Mouse (Mus musculus) gastrocnemius, adult 2 months (tissue): Measurements from ENCODE around the gene Cntnap2. TPM values are rescaled to one million over a fixed set of nuclear protein-coding genes. Genes with fewer than 3 reads are reported as not detected.

Experiments used
- DNase-seq: peaks from one replicate; pipeline ENCODE4 v3.0.0; 2022
- H3K27ac ChIP-seq: fragments of 200-600 bp; 2 replicates; pipeline ENCODE4 v1.8.1; 2022; ENCODE audit warnings: mild to moderate bottlenecking
- H3K4me3 ChIP-seq: fragments of 200-600 bp; 2 replicates; pipeline ENCODE4 v1.8.1; 2022; ENCODE audit warnings: mild to moderate bottlenecking, moderate library complexity
- CTCF ChIP-seq: fragments of 200-600 bp; IDR thresholded peaks from 2 replicates; pipeline ENCODE4 v1.8.1; 2022; ENCODE audit warnings: antibody characterized with exemption, mild to moderate bottlenecking, moderate library complexity
- intact Hi-C: fragments of 180-260 bp; cut with DNase I; formaldehyde crosslinking; loops from one replicate; pipeline ENCODE4 v1.15.1; 2025
- total RNA-seq, 2 experiments: library from RNA; stranded (reverse); gene quantifications; 2 replicates each; pipeline ENCODE4 v1.2.3; 2021

Gene Cntnap2
- total RNA-seq, 2 experiments from 2014 or later, result 4.8 to 5.7 TPM

DNA sequence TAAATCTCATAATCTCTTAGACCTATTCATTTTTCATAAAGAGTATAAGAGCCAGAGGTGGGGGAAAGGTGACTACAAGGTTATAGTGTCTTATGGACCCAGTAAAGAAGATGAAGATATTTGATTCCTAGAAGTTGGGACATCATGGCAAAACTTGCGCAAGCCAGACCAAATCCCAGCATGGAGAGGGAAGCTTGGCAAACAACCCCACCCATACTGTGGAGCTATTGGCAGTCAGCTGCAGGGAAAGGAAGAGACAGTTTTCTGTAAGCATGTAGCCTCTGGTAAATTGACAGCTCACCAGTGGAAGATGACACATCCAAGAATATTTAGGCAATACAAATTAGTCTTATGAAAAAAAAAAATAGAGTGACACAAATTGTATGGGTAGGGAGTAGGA, 931.9 kb downstream of the Cntnap2 start:
- TF ChIP-seq CTCF, result no peak
- Histone ChIP-seq H3K27ac (no peak overlapping the region), H3K4me3 (no peak overlapping the region)
- DNase-seq, result no peak
- intact Hi-C loops, result no loop called here

DNA sequence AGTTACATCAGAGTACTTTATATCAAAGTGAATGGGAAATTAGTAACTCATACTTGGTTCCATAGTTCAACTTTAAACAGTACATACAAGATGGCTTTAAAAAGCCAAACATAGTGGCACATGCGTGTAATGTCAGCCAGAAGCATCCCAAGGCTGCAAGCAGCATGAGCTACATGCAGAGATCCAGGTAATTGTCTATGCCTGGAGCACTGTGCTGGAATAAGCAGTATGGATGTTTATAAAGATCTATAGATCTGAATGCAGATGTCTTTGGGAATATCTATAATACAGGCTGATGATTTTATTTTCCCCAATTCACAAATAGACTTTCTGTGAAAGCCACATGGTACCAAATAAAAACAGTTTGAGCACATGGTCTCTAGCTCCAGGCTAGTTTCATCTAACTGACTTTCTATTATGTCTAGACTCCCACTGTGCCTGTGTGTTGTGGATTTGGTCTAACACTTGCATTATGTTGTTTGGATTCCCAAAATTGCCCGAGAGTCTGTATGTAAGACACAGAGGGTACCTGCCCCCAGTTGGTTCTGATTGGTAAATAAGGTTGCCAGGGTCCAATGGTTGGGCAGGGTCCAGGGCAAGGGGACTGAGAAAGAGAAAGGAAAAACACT, 963.5 kb downstream of the Cntnap2 start:
- Histone ChIP-seq H3K4me3 (no peak overlapping the region), H3K27ac (no peak overlapping the region)
- TF ChIP-seq CTCF, result no peak
- intact Hi-C loops, result no loop called here
- DNase-seq, result no peak

DNA sequence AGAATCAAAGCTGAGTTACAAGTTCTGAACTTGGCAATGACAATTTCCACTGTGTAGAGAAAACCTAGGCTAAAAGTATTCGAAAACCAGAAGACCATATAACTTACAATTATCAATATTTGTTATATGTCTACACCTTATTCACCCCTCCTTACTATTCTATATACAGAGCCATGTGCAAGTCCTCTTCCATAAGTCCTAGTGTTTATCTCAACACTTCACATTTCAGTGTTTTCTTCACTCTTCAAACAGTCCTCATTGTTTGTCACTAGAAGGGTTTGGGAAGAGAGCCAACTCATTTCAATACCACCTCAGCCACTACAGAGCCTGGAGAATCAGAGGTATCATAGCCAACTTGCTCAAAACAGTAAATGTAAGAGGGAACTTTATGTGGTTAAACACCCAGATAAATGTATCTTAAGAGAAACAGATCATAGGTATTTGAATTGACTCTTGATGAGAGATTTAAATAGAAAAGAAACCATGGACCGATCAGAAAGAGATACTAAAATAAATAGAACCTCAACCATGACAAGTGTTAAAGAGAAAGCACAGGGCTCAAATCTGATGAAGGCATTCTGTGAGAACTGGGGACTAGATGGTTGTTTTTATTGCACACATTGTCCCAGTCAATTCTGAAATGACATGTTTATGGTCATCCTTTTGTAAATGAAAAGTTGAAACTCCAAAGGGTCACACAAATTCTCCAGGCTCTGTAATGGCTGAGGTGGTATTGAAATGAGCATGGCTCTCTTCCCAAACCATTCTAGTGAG, 972.9 kb downstream of the Cntnap2 start:
- TF ChIP-seq CTCF, result no peak
- no peak overlapping the region for H3K27ac ChIP-seq
- intact Hi-C loops, result no loop called here
- DNase-seq, result no peak
- H3K4me3 ChIP-seq, result no peak overlapping the region

DNA sequence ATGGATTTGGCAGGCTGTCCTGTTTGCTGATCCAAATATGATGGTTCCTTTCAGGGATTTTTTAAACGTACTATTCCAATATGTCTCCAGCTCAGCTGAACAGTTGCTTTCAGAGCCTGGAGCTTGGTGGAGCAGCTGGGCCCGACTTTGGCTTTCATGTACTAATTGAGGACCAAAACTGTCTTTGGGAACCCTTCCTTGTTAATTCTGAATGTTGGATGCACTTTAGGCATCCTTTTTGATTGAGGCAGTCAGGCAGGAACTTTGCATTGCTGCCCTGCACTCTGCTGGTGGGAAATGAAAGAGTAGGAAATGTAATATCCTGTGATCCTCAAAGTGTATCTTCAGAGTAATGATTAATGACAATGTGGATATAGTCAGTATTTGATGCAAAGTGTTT, 974.0 kb downstream of the Cntnap2 start:
- intact Hi-C loops, result no loop called here
- Histone ChIP-seq H3K27ac (no peak overlapping the region), H3K4me3 (no peak overlapping the region)
- no peak for TF ChIP-seq CTCF
- no peak for DNase-seq

DNA sequence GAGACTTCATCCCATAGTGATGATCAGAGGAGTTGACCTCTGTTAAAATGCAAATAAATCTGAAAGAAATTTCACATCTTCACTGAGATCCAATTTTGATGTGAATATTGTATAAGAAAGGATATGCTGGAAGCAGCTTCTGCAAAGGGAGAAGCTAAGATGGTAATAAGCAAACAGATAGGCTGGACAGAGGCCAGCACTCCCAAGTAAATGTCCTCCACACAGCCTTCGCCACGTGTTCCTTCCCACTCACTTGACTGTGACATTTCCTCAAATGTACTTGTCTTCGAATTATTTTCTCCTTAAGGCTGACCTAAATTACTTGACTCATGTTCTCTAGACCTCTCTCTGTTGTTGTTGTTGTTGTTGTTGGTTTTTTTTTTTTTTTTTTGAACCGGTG, 981.5 kb downstream of the Cntnap2 start:
- Histone ChIP-seq H3K4me3 (no peak overlapping the region), H3K27ac (no peak overlapping the region)
- intact Hi-C loops, result no loop called here
- DNase-seq, result no peak
- TF ChIP-seq CTCF, result no peak

DNA sequence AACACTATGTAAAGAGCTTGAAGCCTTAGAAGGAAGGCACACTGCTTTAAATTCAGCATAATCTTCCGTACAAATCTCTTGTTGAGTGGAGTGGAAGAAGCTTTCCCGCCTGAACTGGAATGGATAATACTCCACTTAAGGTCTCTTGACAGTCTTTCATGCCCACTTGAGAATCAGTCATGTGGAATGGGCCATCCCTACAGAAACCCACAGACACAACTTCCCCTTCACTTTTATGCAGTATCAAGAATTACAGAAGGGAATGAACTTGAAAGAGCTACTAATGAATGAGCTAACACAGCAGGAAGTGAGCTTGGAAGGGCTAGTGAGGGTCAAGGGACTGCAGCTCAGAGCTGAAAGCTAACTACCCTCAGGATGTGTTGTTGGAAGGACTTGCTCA, 1021.1 kb downstream of the Cntnap2 start:
- no peak overlapping the region for H3K4me3 ChIP-seq
- intact Hi-C loops, result no loop called here
- TF ChIP-seq CTCF, result no peak
- H3K27ac ChIP-seq, result no peak overlapping the region
- no peak for DNase-seq

DNA sequence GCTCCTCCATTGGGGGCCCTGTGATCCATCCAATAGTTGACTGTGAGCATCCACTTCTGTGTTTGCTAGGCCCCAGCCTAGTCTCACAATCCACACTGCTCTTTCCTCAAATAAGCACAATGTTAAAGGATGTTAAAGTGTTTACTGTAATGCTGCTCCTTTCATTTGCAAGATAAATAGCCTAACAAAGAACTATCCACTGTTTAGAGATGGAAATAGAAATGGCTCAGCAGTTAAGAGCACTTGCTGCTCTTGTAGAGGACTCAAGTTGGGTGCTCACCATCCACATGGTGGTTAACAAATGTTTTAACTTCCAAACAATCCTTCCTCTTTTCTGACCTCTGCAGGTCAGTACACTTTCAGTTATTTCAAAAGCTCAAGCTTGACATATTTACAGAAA, 1022.3 kb downstream of the Cntnap2 start:
- TF ChIP-seq CTCF, result no peak

DNA sequence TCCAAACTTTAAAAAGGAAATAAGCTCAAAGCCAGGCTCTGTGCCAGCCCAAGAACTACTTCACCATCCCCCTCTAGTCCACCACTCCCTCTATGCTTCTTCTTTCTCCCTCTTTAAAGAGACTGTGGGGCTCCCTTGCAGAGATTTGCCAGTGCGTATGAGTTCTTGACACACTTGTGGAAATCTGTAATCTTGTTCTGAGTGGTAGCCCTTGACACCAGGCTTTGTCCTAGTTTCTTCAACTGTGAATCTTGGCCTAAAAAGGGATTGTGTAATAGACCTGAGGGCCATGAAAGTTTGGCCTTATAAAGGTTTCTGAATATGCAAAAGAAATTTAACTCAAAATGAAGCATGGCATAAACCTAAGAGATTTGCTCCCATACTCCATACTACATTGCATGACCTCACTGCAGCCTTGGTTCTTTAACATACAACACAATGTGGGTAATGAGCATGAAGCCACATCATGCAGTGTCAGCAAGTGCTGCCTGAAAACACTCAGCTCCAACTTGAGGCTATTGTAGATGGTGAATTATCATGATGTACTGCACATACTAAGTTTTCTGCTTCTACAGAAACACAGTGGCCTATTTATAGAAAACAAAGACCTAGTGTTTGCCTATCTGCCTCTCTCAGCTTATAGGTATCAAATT, 1084.2 kb downstream of the Cntnap2 start:
- intact Hi-C loops, result no loop called here
- H3K27ac ChIP-seq, result no peak overlapping the region
- H3K4me3 ChIP-seq, result no peak overlapping the region
- no peak for DNase-seq
- no peak for TF ChIP-seq CTCF

More for the DNA sequence above, 1022.3 kb downstream of the Cntnap2 start:
- DNase-seq, result no peak
- intact Hi-C loops, result no loop called here
- H3K4me3 ChIP-seq, result no peak overlapping the region
- no peak overlapping the region for H3K27ac ChIP-seq

DNA sequence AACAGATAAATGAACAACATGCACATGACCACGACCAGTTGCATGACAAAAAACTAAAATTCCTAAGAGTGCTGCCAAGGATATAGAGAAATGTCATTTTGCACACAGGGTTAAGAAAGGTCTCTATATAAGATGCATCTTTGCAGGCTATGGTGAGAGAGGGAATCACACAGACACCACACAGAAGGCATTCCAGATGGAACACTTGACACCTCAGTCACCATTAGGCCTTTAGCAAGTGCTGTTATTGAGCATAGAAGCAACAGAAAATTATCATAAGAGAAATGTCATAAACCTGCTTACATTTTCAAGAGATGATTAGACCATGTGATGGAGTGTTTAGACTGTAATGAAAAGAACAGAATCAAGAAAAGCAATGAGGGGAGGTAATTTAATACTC, 1107.7 kb downstream of the Cntnap2 start:
- intact Hi-C loops, result no loop called here
- Histone ChIP-seq H3K27ac (no peak overlapping the region), H3K4me3 (no peak overlapping the region)
- no peak for DNase-seq
- no peak for TF ChIP-seq CTCF

DNA sequence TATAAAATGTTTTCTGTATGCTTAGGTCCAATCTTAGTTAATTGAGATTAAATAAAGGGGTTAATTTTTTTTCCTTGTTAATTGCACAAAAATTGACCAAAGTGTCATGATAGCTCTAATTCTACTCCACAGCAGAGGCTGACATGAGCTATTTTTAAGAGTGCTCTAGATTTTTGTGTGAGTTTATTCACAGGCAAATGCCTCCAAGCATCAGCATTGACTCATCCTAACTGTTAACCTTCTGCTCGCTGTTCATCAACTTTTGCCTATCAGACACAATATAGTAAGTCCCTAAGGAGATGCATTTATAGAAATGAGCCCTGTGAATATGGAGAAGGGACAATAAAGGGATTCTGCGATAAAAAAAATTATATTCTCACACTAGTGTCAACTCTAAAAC, 1138.1 kb downstream of the Cntnap2 start:
- no peak for DNase-seq
- intact Hi-C loops, result no loop called here
- no peak for TF ChIP-seq CTCF
- no peak overlapping the region for H3K27ac ChIP-seq
- no peak overlapping the region for H3K4me3 ChIP-seq

DNA sequence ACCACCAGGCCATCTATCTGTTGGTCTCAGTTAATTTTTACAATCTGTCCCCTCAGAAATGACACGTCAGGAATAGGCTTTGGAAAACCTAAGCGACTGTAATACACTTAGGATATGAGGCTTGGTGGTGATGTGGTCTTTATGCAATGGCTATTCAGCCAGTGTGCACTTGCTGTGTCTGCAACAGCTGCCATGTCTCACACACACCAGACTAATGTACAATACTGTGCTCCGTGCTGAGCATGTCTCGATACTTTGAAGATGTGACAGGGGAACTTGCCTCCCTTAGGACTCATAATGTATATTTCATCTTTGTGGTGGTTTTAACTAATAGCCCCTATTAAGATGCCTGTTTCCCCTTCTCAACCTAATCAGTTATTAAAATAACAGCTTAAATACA, 1142.7 kb downstream of the Cntnap2 start:
- Histone ChIP-seq H3K27ac (no peak overlapping the region), H3K4me3 (no peak overlapping the region)
- no peak for TF ChIP-seq CTCF
- DNase-seq, result no peak
- intact Hi-C loops, result no loop called here

DNA sequence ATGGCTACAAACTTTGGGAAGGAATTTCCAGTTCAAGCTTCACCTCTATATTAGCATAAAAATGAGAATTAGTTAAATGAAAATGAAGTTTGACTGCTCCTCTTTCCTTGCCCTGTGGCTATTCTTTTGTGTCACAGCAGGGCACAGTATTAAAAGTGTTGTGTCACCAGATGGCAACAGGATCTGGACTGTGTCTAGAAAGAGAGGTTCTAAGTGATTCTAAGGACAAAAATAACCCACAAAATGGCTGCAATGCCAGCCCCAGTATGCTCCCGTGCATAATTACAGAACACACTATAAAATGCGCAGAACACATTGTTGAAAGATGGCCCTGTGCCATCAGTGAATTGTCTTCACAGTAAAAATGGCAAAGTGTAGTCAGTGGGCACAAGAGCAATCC, 1146.4 kb downstream of the Cntnap2 start:
- Histone ChIP-seq H3K4me3 (no peak overlapping the region), H3K27ac (no peak overlapping the region)
- intact Hi-C loops, result no loop called here
- TF ChIP-seq CTCF, result no peak
- DNase-seq, result no peak

DNA sequence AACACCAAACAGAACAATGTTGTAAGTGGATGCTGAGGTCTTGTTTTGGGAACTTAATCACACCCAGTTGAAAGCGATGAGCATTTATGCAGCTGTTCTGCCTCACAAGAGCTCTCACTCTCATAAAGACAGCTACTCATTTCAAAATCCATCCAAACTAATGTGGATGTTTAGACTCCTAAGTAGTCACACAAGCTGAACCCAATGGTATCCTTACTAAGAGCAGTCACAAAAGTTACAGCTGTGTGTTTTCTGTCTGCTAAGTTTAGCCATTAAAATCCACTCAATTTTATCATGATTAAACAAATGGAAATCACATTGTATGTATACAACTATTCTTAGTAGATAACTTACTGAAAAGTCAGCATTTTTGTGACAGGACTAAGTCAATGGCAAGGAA, 1173.7 kb downstream of the Cntnap2 start:
- no peak for DNase-seq
- Histone ChIP-seq H3K4me3 (no peak overlapping the region), H3K27ac (no peak overlapping the region)
- TF ChIP-seq CTCF, result no peak
- intact Hi-C loops, result no loop called here
